Mouse (Mus musculus) heart, adult 2 months (tissue): ENCODE measurements around the gene Zfp398.

Experiments
- CTCF ChIP-seq: fragments of 200-600 bp; IDR thresholded peaks from 2 replicates; pipeline ENCODE4 v1.8.1; 2022; ENCODE audit warnings: antibody characterized with exemption, mild to moderate bottlenecking, moderate library complexity
- EP300 ChIP-seq: fragments of 200-500 bp; IDR thresholded peaks from 2 replicates; pipeline ENCODE4 v1.6.1; 2011; ENCODE audit warnings: low read depth, low read length, control low read depth; ENCODE audit not compliant: insufficient read depth

GRCm38 (mm10) chr6:47879049-47879716 is 43.7 kb downstream of the Zfp398 start:
- no peak for TF ChIP-seq CTCF
- TF ChIP-seq EP300: no peak
